Mouse (Mus musculus) bone marrow macrophage, adult 2 months (primary cell): ENCODE data around the gene Mtg1.

Experiments used
- CTCF ChIP-seq: IDR thresholded peaks from 2 replicates; pipeline ENCODE4 v1.5.1; 2012; ENCODE audit warnings: low read depth, mild to moderate bottlenecking, low read length, moderate library complexity
- POLR2A ChIP-seq: IDR thresholded peaks from 2 replicates; pipeline ENCODE4 v1.6.1; 2012; ENCODE audit warnings: mild to moderate bottlenecking, low read depth, low read length, borderline replicate concordance

DNA sequence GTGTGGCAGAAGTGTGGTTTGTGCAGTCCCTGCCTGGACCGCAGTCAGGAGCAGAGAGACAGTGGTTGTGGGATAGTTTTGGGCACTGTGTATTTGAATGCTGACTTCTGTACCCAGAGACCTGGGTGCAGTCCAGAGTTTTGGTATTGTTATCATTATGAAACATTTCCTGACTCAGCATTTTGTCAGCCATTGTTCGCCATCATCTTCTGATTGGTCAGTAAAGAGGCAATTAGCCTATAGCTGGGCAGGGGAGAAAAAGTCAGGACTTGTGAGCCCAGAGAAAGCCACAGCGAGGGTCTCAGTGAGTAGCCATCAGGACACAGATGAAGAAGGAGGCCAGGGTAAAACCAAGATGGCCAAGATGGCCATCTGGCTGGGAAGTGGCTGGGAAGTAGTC lies 23.0 kb downstream of the Mtg1 start:
- TF ChIP-seq POLR2A (no peak), CTCF (no peak)
